Mouse (Mus musculus) layer of hippocampus, adult 2 months (tissue): ENCODE data around the gene Dek. TPM values are rescaled to one million over a fixed set of nuclear protein-coding genes. Genes with fewer than 3 reads are reported as not detected.
A peak's percentile ranks its signal among the peaks of the same experiment; 100 is the strongest.

ENCODE experiments used
- DNase-seq, 2 experiments: peaks; one replicate each; pipeline ENCODE4 v3.0.0; 2022; ENCODE audit warnings: low spot score in 2 of 2
- H3K27ac ChIP-seq: fragments of 200-600 bp; 2 replicates; pipeline ENCODE4 v1.8.1; 2022
- H3K4me3 ChIP-seq: fragments of 200-600 bp; 2 replicates; pipeline ENCODE4 v1.8.1; 2022; ENCODE audit warnings: mild to moderate bottlenecking
- CTCF ChIP-seq: fragments of 200-600 bp; conservative IDR thresholded peaks from 2 replicates; pipeline ENCODE4 v1.8.1; 2022; ENCODE audit warnings: antibody characterized with exemption, mild to moderate bottlenecking, moderate library complexity
- total RNA-seq, 2 experiments: library from RNA; stranded (reverse); gene quantifications; 2 replicates each; pipeline ENCODE4 v1.2.3; 2021

Dek gene
- total RNA-seq, 2 experiments from 2014 or later, result 48.3 to 50.0 TPM

GRCm38 (mm10) chr13:47100587-47100986 lies 5.4 kb downstream of the Dek start:
- DNase-seq, result no peak
- no peak for TF ChIP-seq CTCF
- Histone ChIP-seq H3K4me3 (no peak overlapping the region), H3K27ac (no peak overlapping the region)

GRCm38 (mm10) chr13:47099265-47099664 lies 6.7 kb downstream of the Dek start:
- Histone ChIP-seq H3K27ac (no peak overlapping the region), H3K4me3 (no peak overlapping the region)
- no peak for DNase-seq
- no peak for TF ChIP-seq CTCF

DNA sequence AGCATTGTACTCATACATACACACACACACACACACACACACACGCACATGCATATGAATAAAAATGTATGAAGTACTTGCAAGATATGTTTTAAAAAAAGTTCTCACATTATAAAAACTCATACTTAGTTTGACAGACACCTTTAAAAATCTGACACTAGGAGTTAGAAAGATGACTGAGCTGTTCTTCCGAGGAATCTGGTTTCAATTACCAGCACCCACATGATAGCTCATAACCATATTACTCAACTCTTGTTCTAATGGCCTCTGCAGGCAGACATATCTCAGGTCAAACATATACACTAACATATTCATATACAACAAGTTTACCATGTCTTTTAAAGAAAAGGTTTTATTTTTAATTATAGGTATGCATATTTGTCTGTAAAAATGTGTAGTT lies 9.4 kb downstream of the Dek start:
- DNase-seq, result no peak
- no peak for TF ChIP-seq CTCF
- H3K4me3 ChIP-seq, result no peak overlapping the region
- H3K27ac ChIP-seq, result no peak overlapping the region

- no peak for TF ChIP-seq CTCF
- no peak for DNase-seq
- H3K27ac ChIP-seq, result no peak overlapping the region
- no peak overlapping the region for H3K4me3 ChIP-seq
Observed at GRCm38 (mm10) chr13:47093791-47094190, 12.2 kb downstream of the Dek start.

DNA sequence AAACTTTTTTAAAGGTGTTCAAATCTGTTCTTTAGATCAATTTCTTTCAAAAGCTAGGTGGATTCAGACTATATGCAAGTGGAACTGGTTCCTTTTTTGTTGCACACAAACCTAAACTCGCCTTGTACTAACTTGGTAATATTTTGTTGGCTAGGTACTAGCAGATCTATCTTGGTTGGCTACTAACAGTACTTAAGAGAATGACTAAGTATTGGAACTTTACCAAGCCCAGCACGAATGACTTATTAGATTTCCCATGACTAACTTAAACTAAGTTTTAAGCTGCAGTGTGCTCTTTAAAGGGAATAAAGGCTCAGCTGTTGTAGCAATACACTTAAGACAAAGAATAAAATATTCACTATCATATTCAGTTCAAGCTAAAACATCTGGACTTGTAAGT lies 16.7 kb downstream of the Dek start:
- no peak for TF ChIP-seq CTCF
- no peak for DNase-seq

GRCm38 (mm10) chr13:47088433-47088832 lies 17.6 kb downstream of the Dek start:
- TF ChIP-seq CTCF, result no peak
- Histone ChIP-seq H3K27ac (no peak overlapping the region), H3K4me3 (no peak overlapping the region)
- DNase-seq, result no peak

More for the DNA sequence above, 16.7 kb downstream of the Dek start:
- Histone ChIP-seq H3K27ac (no peak overlapping the region), H3K4me3 (no peak overlapping the region)

DNA sequence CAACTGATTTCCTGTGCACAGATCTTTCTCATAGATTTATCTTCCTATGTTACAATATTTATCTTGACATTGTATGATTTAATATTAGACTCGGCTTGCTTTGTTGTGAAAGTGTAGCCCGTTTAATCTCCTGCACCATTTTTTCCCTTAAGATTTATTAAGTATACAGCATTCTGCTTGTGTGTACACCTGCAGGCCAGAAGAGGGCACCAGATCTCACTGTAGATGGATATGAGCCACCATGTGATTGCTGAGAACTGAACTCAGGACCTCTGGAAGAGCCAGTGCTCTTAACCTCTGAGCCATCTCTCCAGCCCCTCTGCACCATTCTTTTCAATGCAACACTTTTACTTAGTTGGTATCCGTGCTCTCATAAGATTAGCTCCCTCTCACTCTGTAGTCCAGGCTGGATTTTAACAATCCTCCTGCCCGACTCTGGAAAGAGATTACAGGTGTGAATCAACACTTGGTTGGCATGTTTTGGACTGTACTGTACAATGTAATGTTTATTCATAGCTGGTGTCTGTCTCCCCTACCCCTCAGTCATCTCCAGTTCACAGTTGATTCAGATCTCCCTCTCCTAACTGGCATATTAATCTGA lies 25.0 kb downstream of the Dek start:
- DNase-seq, result no peak
- Histone ChIP-seq H3K27ac (no peak overlapping the region), H3K4me3 (no peak overlapping the region)
- peak; percentile 71 for TF ChIP-seq CTCF

DNA sequence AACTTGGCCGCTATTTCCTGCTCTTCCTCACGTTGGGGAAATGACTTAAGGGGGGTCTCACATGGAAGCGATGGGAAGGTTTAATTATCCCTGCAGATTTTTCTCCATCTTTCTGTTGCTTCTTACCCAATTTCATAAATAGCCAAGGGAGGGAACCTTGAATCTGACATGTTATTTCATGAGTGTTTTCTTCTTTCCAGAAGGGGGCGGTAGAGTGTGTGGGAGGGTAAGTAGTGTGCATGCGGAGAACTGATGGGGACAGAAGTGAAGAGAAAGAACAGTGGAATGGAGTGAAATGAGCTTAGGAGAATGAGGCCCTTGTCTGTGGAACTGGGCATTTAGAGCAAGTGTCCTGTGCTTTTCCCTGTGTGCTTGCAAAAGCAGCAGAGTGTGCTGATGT lies 27.2 kb downstream of the Dek start:
- H3K27ac ChIP-seq, result no peak overlapping the region
- no peak overlapping the region for H3K4me3 ChIP-seq
- peak; percentile 59 for TF ChIP-seq CTCF
- no peak for DNase-seq

DNA sequence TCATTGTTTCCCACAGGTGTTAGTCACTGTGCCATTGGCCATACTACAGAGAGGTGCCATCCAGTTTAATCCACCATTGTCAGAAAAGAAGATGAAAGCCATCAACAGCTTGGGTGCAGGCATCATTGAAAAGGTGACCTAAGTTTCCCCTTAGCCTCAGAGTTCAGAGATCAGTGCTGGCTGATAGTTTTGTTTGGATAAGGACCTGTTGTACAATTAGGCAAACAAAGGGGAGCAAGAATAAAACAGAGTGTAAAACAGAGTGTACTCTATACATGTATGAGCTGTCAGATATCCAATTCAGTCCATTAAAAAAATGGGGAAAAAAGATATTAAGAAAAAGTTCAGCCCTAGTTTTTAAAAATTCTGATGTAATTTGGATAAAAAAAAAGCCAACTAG lies 28.6 kb downstream of the Dek start:
- TF ChIP-seq CTCF, result no peak
- no peak overlapping the region for H3K4me3 ChIP-seq

GRCm38 (mm10) chr13:47076156-47076555 lies 29.8 kb downstream of the Dek start:
- no peak for TF ChIP-seq CTCF
- DNase-seq, result no peak
- no peak overlapping the region for H3K27ac ChIP-seq
- no peak overlapping the region for H3K4me3 ChIP-seq

More for the DNA sequence above, 28.6 kb downstream of the Dek start:
- H3K27ac ChIP-seq, result no peak overlapping the region
- no peak for DNase-seq

DNA sequence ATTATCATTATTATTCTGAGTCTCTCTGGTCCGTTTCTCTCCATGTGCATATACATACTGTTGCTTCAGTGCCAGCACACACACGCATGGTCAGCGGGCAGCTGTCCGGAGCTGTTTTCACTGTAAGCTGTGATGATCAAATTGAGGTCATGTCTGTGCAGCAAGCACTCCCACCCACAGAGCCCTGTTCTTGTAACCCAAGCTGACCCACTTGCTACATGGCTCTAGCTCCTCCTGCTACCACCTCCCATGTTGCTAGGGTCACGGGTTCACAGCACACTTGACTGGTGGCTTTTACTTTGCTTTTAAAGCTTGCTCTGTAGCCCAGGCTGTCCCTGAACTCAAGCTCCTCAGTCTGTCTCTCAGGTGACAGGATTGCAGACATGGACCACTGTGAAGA lies 33.5 kb downstream of the Dek start:
- H3K27ac ChIP-seq, result no peak overlapping the region
- TF ChIP-seq CTCF, result no peak
- H3K4me3 ChIP-seq, result no peak overlapping the region

GRCm38 (mm10) chr13:47071871-47072270 lies 34.1 kb downstream of the Dek start:
- no peak for DNase-seq
- no peak for TF ChIP-seq CTCF
- Histone ChIP-seq H3K27ac (no peak overlapping the region), H3K4me3 (no peak overlapping the region)

More for the DNA sequence above, 33.5 kb downstream of the Dek start:
- no peak for DNase-seq

GRCm38 (mm10) chr13:47070329-47071080 lies 35.5 kb downstream of the Dek start:
- Histone ChIP-seq H3K4me3 (no peak overlapping the region), H3K27ac (no peak overlapping the region)
- no peak for DNase-seq
- no peak for TF ChIP-seq CTCF

DNA sequence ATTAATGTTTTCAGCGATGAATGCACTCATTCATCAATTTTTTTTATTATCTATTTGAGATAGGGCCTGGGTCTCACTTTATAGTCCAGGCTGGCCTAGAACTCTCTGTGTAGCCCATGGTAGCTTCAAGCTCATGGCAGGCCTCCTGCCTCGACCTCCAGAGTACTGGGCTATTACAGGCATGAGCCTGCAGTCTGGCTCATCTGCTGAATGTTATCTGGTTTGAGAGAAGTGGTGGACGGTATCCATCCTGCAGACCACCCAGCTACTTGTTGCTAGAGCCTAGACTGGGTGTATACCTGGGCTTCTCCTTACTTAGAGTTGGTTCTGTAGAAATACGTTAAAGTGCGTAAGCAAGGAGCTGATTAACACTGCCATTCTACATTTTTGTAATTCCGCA lies 39.0 kb downstream of the Dek start:
- no peak for DNase-seq
- Histone ChIP-seq H3K4me3 (no peak overlapping the region), H3K27ac (no peak overlapping the region)
- TF ChIP-seq CTCF, result no peak
